Mouse (Mus musculus): Measurements from ENCODE around the gene Enc1. TPM values are rescaled to one million over a fixed set of nuclear protein-coding genes. Genes with fewer than 3 reads are reported as not detected.

Gene Enc1
- polyA plus RNA-seq, 1 experiment, result 303 TPM

DNA sequence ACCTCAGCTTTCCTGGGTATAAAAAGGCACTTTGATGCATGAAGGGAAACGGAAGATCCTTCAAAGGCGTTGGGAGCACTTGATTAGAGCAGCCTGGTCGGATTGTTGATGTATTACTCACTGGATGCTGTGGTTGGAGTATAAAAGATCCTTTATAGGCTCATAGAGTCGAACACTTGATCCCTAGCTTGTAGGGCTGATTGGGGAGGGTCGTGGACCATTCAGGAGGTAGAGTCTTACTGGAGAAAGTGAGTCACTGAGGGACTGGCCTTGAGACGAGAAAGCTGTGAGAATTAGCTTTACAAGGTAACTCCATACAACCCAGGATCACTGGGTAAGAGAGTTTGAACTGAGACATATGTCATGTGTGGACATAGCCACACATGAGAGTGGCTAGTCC is 30.7 kb downstream of the Enc1 start:
- no peak for DNase-seq (ENCODE audit: low read depth)
- TF ChIP-seq CTCF (IDR thresholded peaks at IDR 0.05; ENCODE audit: borderline replicate concordance, extremely low read depth, insufficient read depth, insufficient read length) (no peak), POLR2A (IDR thresholded peaks at IDR 0.05; ENCODE audit: borderline replicate concordance, extremely low read depth, insufficient read depth, insufficient read length, poor library complexity, severe bottlenecking) (no peak)

- no peak for DNase-seq (ENCODE audit: low read depth)
These were observed 33.9 kb downstream of the Enc1 start for GRCm38 (mm10) chr13:97274757-97275156.

GRCm38 (mm10) chr13:97275482-97275881 is 34.6 kb downstream of the Enc1 start:
- TF ChIP-seq CTCF (IDR thresholded peaks at IDR 0.05; ENCODE audit: borderline replicate concordance, extremely low read depth, insufficient read depth, insufficient read length) (no peak), POLR2A (IDR thresholded peaks at IDR 0.05; ENCODE audit: borderline replicate concordance, extremely low read depth, insufficient read depth, insufficient read length, poor library complexity, severe bottlenecking) (no peak)

More at GRCm38 (mm10) chr13:97274757-97275156, 33.9 kb downstream of the Enc1 start:
- TF ChIP-seq CTCF (IDR thresholded peaks at IDR 0.05; ENCODE audit: borderline replicate concordance, extremely low read depth, insufficient read depth, insufficient read length), result no peak
- no peak for TF ChIP-seq POLR2A (IDR thresholded peaks at IDR 0.05; ENCODE audit: borderline replicate concordance, extremely low read depth, insufficient read depth, insufficient read length, poor library complexity, severe bottlenecking)

GRCm38 (mm10) chr13:97282051-97282910 is 41.4 kb downstream of the Enc1 start:
- TF ChIP-seq CTCF (IDR thresholded peaks at IDR 0.05; ENCODE audit: borderline replicate concordance, extremely low read depth, insufficient read depth, insufficient read length) (no peak), POLR2A (IDR thresholded peaks at IDR 0.05; ENCODE audit: borderline replicate concordance, extremely low read depth, insufficient read depth, insufficient read length, poor library complexity, severe bottlenecking) (no peak)
- peak; percentile 58 for DNase-seq (ENCODE audit: low read depth)

More at GRCm38 (mm10) chr13:97275482-97275881, 34.6 kb downstream of the Enc1 start:
- DNase-seq (ENCODE audit: low read depth), result no peak

- DNase-seq (ENCODE audit: low read depth), result no peak
- TF ChIP-seq POLR2A (IDR thresholded peaks at IDR 0.05; ENCODE audit: borderline replicate concordance, extremely low read depth, insufficient read depth, insufficient read length, poor library complexity, severe bottlenecking) (no peak), CTCF (IDR thresholded peaks at IDR 0.05; ENCODE audit: borderline replicate concordance, extremely low read depth, insufficient read depth, insufficient read length) (no peak)
These were observed 42.0 kb downstream of the Enc1 start for GRCm38 (mm10) chr13:97282911-97283281.

DNA sequence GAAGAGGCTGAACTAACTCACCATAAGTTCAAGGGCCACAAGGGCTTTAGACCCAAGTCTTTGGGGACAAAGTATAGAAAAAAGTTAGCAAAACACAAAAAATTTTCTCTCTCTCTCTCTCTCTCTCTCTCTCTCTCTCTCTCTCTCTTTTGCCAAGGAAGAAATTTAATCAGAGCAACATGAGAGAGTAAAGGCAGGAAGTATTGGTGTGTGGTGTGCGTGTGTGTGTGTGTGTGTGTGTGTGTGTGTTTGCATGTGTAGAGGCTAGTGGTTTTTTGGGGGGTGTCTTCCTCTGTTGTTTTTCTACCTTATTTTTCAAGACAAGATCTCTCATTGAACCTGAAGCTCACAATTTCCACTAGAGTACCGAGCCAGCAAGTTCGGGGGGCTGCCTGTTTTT is 46.1 kb downstream of the Enc1 start:
- TF ChIP-seq POLR2A (IDR thresholded peaks at IDR 0.05; ENCODE audit: borderline replicate concordance, extremely low read depth, insufficient read depth, insufficient read length, poor library complexity, severe bottlenecking) (no peak), CTCF (IDR thresholded peaks at IDR 0.05; ENCODE audit: borderline replicate concordance, extremely low read depth, insufficient read depth, insufficient read length) (no peak)
- no peak for DNase-seq (ENCODE audit: low read depth)

DNA sequence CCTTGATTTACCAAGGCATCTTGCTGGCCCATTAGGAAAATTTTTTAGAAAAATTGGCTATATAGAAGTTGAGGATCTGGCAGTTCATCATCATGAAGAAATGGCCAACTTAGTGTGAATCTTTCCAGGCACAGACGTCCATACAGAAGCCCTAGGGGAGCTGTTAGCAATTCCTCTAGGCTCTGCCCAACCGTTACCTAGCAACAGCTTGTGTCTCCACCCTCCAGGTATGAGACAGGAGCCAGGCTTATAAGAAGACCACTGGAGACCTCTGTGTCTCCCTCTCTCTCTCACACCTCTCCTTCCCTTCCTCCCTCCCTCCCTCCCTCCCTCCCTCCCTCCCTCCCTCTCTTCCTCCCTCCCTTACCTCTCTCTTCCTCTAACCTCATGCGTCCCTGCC is 49.8 kb downstream of the Enc1 start:
- TF ChIP-seq POLR2A (IDR thresholded peaks at IDR 0.05; ENCODE audit: borderline replicate concordance, extremely low read depth, insufficient read depth, insufficient read length, poor library complexity, severe bottlenecking) (no peak), CTCF (IDR thresholded peaks at IDR 0.05; ENCODE audit: borderline replicate concordance, extremely low read depth, insufficient read depth, insufficient read length) (no peak)
- peak; percentile 60 for DNase-seq (ENCODE audit: low read depth)

GRCm38 (mm10) chr13:97291354-97291753 is 50.4 kb downstream of the Enc1 start:
- TF ChIP-seq POLR2A (IDR thresholded peaks at IDR 0.05; ENCODE audit: borderline replicate concordance, extremely low read depth, insufficient read depth, insufficient read length, poor library complexity, severe bottlenecking), result no peak
- TF ChIP-seq CTCF (IDR thresholded peaks at IDR 0.05; ENCODE audit: borderline replicate concordance, extremely low read depth, insufficient read depth, insufficient read length), result no peak
- peak; percentile 44 for DNase-seq (ENCODE audit: low read depth)

- no peak for TF ChIP-seq CTCF (IDR thresholded peaks at IDR 0.05; ENCODE audit: borderline replicate concordance, extremely low read depth, insufficient read depth, insufficient read length)
- no peak for TF ChIP-seq POLR2A (IDR thresholded peaks at IDR 0.05; ENCODE audit: borderline replicate concordance, extremely low read depth, insufficient read depth, insufficient read length, poor library complexity, severe bottlenecking)
- DNase-seq (ENCODE audit: low read depth), result peak; percentile 93
These were observed 51.1 kb downstream of the Enc1 start for GRCm38 (mm10) chr13:97292026-97292425.

GRCm38 (mm10) chr13:97292451-97293245 is 51.7 kb downstream of the Enc1 start:
- TF ChIP-seq POLR2A (IDR thresholded peaks at IDR 0.05; ENCODE audit: borderline replicate concordance, extremely low read depth, insufficient read depth, insufficient read length, poor library complexity, severe bottlenecking), result no peak
- no peak for TF ChIP-seq CTCF (IDR thresholded peaks at IDR 0.05; ENCODE audit: borderline replicate concordance, extremely low read depth, insufficient read depth, insufficient read length)
- DNase-seq (ENCODE audit: low read depth), result peak; percentile 88

DNA sequence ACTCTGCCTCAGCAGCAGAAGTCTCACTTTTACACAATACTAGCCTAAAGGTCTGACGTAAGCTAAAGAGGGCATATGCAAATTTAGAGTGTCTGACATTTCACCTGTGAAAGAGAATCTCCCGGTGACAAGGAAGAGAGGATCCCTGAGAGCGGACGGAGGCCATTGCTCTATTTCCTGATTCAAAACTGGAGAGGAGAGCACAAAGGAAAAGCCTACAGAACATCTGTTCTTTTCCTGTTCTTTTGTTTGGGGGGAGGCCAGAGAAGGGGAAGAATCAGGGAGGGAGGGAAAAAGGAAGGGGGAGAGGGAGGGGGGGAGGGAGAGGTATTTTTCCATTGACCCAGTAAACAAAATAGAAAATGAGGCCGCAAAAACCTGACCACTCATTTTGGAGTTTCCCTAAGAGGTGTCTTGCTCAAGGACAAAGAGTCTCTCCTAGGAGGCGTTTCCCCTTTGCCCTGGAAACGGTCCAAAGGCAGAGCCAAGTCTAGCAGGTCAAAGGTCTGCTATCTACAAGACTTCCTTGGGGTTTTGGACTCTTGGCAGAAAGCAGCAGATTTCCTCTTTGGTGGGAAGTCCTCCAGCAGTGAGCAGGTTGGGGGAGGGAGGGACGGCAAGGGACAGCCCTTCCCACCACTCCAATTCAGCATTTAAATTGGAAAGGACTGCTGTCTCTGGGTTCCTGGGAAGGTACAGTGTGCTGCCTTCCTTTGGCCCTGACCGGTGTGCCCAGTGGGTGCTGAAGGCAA is 54.4 kb downstream of the Enc1 start:
- DNase-seq (ENCODE audit: low read depth), result peak; percentile 17
- no peak for TF ChIP-seq POLR2A (IDR thresholded peaks at IDR 0.05; ENCODE audit: borderline replicate concordance, extremely low read depth, insufficient read depth, insufficient read length, poor library complexity, severe bottlenecking)
- no peak for TF ChIP-seq CTCF (IDR thresholded peaks at IDR 0.05; ENCODE audit: borderline replicate concordance, extremely low read depth, insufficient read depth, insufficient read length)

Data from brain, embryonic 14.5 days (tissue).